Mouse (Mus musculus): ENCODE data around the gene Rnf213.

The Rnf213 gene

DNA sequence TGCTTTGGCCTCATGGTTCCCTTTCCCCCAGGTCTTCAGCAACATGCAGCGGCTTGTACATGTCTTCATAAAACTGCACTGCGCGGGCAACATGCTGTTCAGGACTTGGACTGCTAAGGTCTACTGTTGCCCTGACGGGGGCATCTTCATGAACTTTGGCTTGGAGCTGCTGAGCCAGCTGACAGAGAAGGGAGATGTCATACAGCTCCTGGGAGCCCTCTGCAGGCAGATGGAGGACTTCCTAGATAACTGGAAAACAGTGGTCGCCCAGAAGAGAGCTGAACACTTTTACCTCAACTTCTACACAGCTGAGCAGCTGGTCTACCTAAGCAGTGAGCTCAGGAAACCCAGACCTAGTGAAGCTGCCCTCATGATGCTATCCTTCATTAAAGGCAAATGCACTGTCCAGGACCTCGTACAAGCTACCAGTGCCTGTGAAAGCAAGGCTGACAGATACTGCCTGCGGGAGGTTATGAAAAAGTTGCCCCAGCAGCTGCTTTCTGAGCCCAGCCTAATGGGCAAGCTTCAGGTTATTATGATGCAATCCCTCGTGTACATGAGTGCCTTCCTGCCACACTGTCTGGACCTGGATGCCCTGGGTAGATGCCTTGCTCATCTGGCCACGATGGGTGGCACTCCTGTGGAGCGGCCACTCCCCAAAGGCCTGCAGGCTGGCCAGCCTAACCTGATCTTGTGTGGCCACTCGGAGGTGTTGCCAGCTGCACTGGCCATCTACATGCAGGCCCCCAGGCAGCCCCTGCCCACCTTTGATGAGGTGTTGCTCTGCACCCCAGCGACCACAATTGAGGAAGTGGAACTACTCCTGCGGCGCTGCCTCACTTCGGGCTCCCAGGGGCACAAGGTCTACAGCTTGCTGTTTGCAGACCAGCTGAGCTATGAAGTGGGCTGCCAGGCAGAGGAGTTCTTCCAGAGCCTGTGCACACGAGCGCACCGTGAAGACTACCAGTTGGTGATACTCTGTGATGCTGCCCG is 43.3 kb downstream of the Rnf213 start:
- CTCF ChIA-PET: no interaction called here

DNA sequence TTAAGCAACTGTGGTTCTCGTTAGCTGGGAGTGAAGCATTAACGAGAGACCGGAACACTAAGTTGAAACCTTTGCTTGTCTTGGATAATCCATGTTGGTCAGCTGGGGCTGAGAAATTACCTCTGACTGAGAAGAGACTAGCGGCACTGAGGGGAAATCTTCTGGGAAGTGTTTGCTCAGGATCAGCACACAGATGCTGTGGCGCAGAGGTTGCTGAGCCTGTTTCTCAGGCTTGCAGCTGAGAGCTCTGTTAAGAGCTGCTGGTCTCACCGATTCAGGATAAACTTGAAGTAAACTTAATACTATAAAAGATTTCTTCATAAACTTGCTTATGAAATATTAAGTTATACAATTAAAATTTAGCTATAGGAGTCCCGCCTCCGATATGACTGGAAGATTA is 45.9 kb downstream of the Rnf213 start:
- CTCF ChIA-PET: no interaction called here

DNA sequence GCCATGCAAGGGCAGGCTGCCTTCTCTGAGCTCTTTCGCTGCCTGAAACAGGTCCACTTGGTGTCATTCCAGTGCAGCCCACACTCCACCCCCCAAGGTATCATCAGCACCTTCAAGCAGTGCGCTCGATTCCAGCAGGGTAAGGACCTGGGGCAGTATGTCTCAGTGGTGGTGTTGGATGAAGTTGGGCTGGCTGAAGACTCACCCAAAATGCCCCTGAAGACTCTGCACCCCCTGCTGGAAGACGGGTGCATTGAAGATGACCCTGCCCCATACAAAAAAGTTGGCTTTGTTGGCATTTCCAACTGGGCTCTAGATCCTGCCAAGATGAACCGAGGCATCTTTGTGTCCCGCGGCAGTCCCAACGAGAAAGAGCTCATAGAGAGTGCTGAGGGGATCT is 49.3 kb downstream of the Rnf213 start:
- CTCF ChIA-PET: interaction anchor here (0.6 kb wide), 1 partner anchor 208 kb away, joined by 3 read pairs; no protein-coding TSS in a partner anchor

DNA sequence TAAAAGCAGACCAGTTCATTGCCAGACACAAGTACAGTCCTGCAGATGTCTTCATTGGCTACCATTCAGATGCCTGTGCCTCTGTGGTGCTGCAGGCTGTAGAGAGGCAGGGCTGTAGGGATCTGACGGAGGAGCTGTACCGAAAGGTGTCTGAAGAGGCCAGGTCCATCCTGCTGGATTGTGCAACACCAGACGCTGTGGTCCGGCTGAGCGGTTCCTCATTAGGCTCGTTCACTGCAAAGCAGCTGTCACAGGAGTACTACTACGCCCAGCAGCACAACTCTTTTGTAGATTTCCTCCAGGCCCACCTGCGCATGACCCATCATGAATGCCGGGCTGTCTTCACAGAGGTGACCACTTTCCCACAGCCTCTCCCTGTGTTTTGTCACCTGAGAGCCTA is 50.5 kb downstream of the Rnf213 start:
- CTCF ChIA-PET: interaction anchor here (0.6 kb wide), 1 partner anchor 20 kb away, joined by 3 read pairs; no protein-coding TSS in a partner anchor

- CTCF ChIA-PET: no interaction called here
Observed at GRCm38 (mm10) chr11:119456097-119456496, 63.2 kb downstream of the Rnf213 start.

DNA sequence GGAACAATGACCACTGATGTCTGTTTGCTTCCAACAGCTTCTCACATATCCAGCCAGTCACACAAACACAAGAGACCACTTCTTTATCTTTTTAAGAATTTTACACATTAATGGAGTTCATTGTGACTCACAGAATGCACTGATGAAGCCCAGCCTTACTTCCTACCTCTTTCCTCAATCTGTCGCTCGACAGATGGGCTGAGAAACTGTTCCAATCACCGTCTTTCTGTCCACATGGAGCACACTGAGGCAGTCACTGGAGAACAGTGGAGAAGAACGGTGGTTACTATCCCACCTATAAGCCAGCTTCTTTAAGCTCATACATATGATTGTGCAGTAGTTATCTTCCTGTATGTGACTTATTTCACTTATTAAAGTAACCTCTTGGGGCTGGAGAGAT is 85.0 kb downstream of the Rnf213 start:
- CTCF ChIA-PET: no interaction called here

GRCm38 (mm10) chr11:119490861-119491689 is 98.2 kb downstream of the Rnf213 start, which contains the start of gene Endov:
Endov (plus strand) TSS chr11:119491347.
- CTCF ChIA-PET: interaction anchor here (0.6 kb wide), 1 partner anchor 469 kb away, joined by 3 read pairs; no protein-coding TSS in a partner anchor

DNA sequence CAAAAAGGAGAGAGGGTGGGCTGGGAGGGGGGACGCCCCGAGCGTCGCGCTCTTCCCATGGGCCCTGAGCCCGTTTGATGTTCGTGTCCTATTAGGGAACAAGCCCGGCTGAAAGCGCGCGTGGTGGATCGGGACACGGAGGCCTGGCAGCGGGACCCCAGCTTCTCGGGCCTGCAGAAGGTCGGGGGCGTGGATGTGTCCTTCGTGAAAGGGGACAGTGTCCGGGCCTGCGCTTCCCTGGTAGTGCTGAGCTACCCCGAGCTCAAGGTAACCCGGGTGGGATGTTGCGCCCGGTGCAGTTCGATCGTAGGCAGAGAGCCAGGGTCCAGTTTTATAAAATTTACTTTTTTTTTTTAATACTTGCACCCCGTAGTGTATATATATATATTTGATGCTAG is 98.8 kb downstream of the Rnf213 start:
- CTCF ChIA-PET: interaction anchor here (0.6 kb wide), 2 partner anchors 451 to 470 kb away, joined by 3 read pairs; partner anchors contain the start of gene Baiap2

DNA sequence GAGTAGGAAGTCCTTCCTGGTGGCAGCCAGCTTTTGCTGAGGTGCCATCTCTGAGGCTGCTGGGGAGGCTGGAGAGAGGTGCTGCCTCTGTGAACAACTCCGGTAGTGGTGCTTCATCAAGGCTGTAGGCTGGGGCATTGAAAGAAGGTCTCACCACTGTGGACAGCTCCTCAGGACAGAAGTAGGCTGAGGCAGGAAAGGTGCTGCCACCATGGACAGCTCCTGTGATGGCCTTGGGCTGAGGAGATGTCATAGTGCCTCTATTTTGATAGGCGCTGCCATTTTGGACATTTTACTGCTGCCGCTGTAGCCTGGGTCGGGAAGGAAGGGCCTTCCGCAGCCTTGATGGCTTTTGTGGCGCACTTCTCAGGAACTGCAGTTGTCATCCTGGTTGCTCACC is 99.9 kb downstream of the Rnf213 start:
- CTCF ChIA-PET: interaction anchor here (0.6 to 0.7 kb wide), 2 partner anchors 463 to 1151 kb away, joined by 5 to 20 read pairs; partner anchors contain the start of gene Cep295nl

- CTCF ChIA-PET: no interaction called here
Observed at GRCm38 (mm10) chr11:119493516-119493915, 100.6 kb downstream of the Rnf213 start.

DNA sequence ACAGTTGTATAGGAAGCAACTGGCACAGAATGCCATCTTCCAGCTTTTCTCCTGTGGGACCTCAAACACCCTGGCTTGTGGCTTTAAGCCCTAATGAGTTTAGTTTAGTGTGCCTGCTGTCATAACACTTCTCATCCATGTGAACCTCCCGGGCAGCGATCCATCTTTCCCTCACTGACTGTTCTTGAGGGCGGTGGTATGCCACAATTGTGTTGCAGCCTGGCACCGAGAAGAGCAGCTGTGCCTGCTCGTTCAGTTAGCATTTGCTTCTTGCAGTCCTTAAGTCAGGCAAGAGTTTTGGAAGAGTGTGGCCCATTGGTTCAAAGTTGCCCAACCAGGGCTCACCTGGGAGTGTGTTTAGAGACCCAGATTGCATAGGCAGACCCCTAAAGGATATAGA is 103.2 kb downstream of the Rnf213 start:
- CTCF ChIA-PET: no interaction called here

DNA sequence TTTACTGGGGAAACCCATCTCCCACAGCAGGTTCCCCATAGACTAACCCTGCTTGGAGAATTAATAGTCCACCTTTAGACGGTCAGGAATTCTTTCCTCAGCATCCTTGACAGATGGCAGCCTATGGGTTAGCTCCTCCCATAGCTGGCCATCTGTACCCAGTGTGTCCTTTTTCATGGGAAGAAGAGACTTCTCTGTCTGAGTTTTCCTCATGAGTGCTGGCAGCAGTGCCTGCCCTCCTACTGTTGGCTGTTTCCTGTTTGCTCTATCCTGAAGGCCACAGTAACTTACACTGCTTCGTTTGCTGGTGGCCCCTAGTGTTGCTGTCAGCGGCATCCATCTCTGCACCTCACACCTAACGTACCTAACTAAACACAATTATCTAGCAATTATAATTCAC is 104.6 kb downstream of the Rnf213 start:
- CTCF ChIA-PET: no interaction called here

GRCm38 (mm10) chr11:119499297-119499696 is 106.4 kb downstream of the Rnf213 start:
- CTCF ChIA-PET: no interaction called here

- CTCF ChIA-PET: no interaction called here
Observed at GRCm38 (mm10) chr11:119500011-119500410, 107.1 kb downstream of the Rnf213 start.

GRCm38 (mm10) chr11:119503675-119504074 is 110.8 kb downstream of the Rnf213 start:
- CTCF ChIA-PET: no interaction called here

GRCm38 (mm10) chr11:119506386-119506785 is 113.5 kb downstream of the Rnf213 start:
- CTCF ChIA-PET: interaction anchor here (0.7 kb wide), 1 partner anchor 14 kb away, joined by 3 read pairs; no protein-coding TSS in a partner anchor

GRCm38 (mm10) chr11:119507772-119508171 is 114.9 kb downstream of the Rnf213 start:
- CTCF ChIA-PET: no interaction called here

GRCm38 (mm10) chr11:119509165-119509776 is 116.4 kb downstream of the Rnf213 start:
- CTCF ChIA-PET: interaction anchor here (0.6 kb wide), 1 partner anchor 1004 kb away, joined by 4 read pairs; no protein-coding TSS in a partner anchor

GRCm38 (mm10) chr11:119513038-119513659 is 120.2 kb downstream of the Rnf213 start:
- CTCF ChIA-PET: interaction anchor here (0.9 kb wide), 1 partner anchor 9 kb away, joined by 3 read pairs; no protein-coding TSS in a partner anchor

DNA sequence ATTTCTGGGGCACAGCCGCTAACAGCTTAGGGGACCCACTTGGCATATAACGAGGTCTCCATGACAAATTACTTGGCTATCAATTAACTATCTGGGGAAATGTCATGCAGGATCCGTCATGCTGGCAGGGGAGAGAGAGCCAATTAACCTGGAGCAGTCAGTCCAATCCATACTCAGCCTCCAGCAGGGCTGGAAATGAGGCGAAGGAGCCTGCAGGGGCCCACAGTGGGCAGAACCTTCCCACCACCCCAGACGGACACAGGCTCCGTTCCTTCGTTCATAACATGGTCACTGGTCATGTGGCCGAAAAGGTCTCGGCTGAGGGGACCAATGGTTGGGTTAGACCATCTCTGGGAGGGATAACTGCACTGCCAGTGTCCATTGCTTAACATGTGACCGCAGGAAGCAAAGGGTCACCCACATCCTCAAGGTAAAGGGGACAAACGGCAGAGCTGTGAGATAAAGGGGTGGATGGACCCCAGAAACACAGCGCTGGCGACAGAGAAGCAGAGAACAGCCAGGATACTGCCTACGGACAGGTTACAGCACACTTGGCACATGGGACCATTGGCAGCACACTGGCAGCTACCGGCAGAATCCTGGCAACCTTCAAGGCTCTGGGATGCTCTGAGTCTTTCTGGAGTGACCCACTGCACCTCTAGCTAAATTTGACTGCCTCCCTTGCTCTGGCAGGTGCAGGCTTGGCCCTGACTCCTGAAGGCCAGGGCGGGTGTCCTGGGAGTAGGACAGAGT is 121.4 kb downstream of the Rnf213 start:
- CTCF ChIA-PET: no interaction called here
